ENCODE assay signal across 7 mouse cellular contexts in genomic region chr17:3557331-3558311, GRCm38 (mm10). TPM values are rescaled to one million over a fixed set of nuclear protein-coding genes. Genes with fewer than 3 reads are reported as not detected.
DNase-seq lines count a peak whose midpoint lies in the region; ATAC-seq lines count a peak whose summit lies in the region.

Tfb1m (minus strand) TSS chr17:3557781.

- H3K27ac ChIP-seq in intestine, embryonic 15.5 days: peak within 1 kb of the TSS; percentile 92
- peak within 1 kb of the TSS; percentile 90 for H3K27ac ChIP-seq in midbrain, embryonic 10.5 days (replicated peaks)

- WGBS in intestine, embryonic 15.5 days: under 1% methylated on average over 60 of the region's 60 CpGs
- WGBS in midbrain, embryonic 10.5 days: 1% methylated on average over 60 of the region's 60 CpGs

- H3K27me3 ChIP-seq in intestine, embryonic 15.5 days (replicated peaks): no peaks in the 10 kb centered on the region
- no peaks in the 10 kb centered on the region for H3K27me3 ChIP-seq in midbrain, embryonic 10.5 days (ENCODE audit: low read depth, poor library complexity, severe bottlenecking)

- peak; percentile 99 for DNase-seq in adrenal gland, adult 2 months
- DNase-seq in embryo, embryonic 11.5 days (ENCODE audit: low read depth, low spot score): peak; percentile 98
- DNase-seq in gastrocnemius, postnatal 36 days: peak; percentile 96 to 97
- DNase-seq in left cerebral cortex, postnatal 25 days (ENCODE audit: low spot score in 2 of 2): peak; percentile 99
- DNase-seq in midbrain, embryonic 10.5 days (ENCODE audit: low spot score): peak; percentile 98
- DNase-seq in right cerebral cortex, postnatal 4 days: peak; percentile 93

- H3K4me3 ChIP-seq in intestine, embryonic 15.5 days (replicated peaks): peak within 1 kb of the TSS; percentile 71
- H3K4me3 ChIP-seq in midbrain, embryonic 10.5 days: peak within 1 kb of the TSS; percentile 69

- H3K9me3 ChIP-seq in intestine, embryonic 15.5 days: no peaks in the 10 kb centered on the region
- H3K9me3 ChIP-seq in midbrain, embryonic 10.5 days (replicated peaks): no peaks in the 10 kb centered on the region

- H3K9ac ChIP-seq in intestine, embryonic 15.5 days: peak within 1 kb of the TSS; percentile 49

- H3K36me3 ChIP-seq in intestine, embryonic 15.5 days: no peaks in the 10 kb centered on the region
- H3K36me3 ChIP-seq in midbrain, embryonic 10.5 days: no peaks in the 10 kb centered on the region

- peak; percentile 100 for ATAC-seq in intestine, embryonic 15.5 days

- 0 out of 2 replicates have a peak, but pooled peaks cover 3% of the 10 kb centered on the region for H3K4me1 ChIP-seq in intestine, embryonic 15.5 days (replicated peaks)
- H3K4me1 ChIP-seq in midbrain, embryonic 10.5 days: peaks cover 19% of the 10 kb centered on the region

- intact Hi-C loops in gastrocnemius, postnatal 36 days (cut with DNase I): no loop called here
- intact Hi-C loops in left cerebral cortex, postnatal 25 days (cut with DNase I): no loop called here

- H3K4me2 ChIP-seq in intestine, embryonic 15.5 days (replicated peaks): peak within 1 kb of the TSS; percentile 57

RNA-seq across cellular contexts. Expression of gene Tfb1m, which starts in this region (rescaled TPM):
- total RNA-seq in adrenal gland, adult 2 months (2021): 10 to 100 TPM; 12.3 to 12.7 TPM
- polyA plus RNA-seq in adrenal gland, adult 2 months (2012; rRNA removed): 0.98 and 1.1 TPM in 2 replicates
- 1 to 10 TPM; 6.6 to 9.0 TPM for total RNA-seq in gastrocnemius, postnatal 36 days (2021)
- 17.7 and 18.4 TPM in 2 replicates for polyA plus RNA-seq in intestine, embryonic 15.5 days (2015; fragmentation: Nextera tagmentation; extraction: Ambion mirVana)
- 1 to 10 TPM; 6.2 to 6.5 TPM for total RNA-seq in left cerebral cortex, postnatal 25 days (2021)
- 19.9 and 21.0 TPM in 2 replicates for polyA plus RNA-seq in midbrain, embryonic 10.5 days (2016; fragmentation: Nextera tagmentation; extraction: Ambion mirVana)

Comparison
In these comparisons a context has a peak if more than half of its experiments do, and no peak if none do; other contexts are left out.
1. Peak in every context shown above with its lines: DNase-seq, ATAC-seq, H3K4me3 ChIP-seq and H3K27ac ChIP-seq.